Mouse (Mus musculus): ENCODE data around the gene Thumpd2.

The Thumpd2 gene

DNA sequence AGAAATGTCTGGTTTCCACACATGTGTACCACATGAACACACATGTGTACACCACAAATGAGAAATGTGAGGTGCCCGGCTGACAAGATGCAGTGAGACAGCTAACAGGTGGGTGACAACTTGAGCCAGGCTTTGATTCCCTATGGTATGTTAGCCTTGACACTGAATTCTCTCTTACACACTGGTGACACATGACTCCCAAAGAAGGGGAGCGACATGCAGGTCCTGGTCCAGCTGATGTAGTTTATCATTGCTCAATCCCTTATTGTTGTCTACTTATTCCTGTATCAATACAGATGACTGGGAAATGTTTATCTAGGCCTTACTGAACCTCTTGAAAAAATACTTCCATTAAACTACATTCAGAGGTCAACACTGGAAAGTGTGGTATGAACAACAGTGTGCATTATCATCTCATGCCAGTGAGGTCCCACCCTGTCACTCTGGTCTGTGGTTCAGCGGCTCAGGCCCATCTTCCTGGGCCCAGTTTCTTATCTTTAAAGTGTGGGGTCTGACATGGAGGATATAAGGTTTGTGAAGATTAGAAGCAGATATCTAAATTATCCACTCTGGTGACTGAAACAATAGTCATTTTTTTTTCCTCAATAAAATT lies 32.9 kb downstream of the Thumpd2 start:
- no peak for DNase-seq

DNA sequence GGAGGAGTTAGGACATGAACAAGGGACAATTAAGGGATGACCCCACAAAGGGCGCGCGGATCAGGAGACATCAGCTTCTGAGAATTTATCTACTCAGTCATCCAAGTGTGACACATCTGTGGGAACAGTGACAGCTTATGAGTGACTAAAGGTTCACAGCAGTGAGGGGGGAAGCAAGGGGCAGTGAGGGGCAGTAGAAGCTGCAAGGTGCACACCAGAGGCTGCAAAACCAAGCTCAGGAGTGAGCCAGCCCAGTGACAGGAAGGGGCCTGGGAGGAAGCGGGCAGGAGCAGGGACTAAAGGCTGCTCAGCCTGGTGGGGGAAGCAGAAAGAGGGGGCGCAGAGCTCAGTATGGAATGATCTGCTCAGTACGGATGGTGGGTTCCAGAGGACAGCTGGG lies 37.6 kb downstream of the Thumpd2 start:
- no peak for DNase-seq

DNA sequence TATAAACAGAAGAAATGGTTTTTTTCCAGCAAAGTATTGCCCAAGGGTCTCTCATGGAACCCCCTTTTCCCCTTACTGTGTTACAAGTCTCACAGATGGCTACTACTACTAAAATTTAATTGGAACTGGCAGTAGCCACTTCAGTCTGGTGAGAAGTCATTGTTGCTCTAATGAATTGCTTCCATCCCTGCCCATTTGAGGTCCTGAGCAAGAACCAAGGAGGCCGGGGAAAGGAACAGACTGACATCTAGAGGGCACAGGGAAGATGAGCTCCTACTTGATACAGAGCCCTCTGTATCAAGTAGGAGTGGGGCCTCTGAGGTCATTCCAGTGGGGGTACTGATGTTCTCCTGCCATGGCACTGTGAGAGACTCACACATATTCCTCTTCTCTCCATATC lies 47.8 kb downstream of the Thumpd2 start:
- no peak for DNase-seq

DNA sequence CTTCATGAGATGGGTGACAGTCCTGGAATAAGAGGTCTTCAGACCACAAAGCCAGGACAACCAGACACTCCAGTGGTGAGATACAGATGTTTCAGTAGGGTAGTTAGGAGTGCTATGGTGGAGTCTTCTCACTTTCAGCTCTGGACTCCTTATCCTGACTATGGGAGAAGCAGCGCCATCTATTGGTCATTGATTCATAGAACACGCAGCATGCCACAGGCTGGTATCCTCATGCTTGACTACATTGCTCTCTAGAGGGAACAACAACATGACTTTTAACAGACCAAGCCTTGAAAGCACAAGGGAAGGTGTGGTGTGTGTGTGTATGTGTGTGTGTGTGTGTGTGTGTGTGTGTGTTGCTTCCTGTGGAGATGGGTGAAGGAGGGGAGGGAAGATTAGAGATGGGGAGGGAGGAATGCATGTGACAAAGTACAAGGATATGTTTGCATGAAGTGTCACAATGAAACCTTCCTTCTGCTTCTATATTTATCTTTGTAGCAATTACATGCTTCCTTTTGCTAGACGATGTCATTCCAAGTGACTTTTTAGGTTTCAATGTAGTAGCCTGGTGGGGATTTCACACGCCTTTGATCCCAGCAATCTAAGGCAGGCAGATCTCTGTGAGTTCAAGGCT lies 49.0 kb downstream of the Thumpd2 start:
- peak; percentile 49 for DNase-seq

DNA sequence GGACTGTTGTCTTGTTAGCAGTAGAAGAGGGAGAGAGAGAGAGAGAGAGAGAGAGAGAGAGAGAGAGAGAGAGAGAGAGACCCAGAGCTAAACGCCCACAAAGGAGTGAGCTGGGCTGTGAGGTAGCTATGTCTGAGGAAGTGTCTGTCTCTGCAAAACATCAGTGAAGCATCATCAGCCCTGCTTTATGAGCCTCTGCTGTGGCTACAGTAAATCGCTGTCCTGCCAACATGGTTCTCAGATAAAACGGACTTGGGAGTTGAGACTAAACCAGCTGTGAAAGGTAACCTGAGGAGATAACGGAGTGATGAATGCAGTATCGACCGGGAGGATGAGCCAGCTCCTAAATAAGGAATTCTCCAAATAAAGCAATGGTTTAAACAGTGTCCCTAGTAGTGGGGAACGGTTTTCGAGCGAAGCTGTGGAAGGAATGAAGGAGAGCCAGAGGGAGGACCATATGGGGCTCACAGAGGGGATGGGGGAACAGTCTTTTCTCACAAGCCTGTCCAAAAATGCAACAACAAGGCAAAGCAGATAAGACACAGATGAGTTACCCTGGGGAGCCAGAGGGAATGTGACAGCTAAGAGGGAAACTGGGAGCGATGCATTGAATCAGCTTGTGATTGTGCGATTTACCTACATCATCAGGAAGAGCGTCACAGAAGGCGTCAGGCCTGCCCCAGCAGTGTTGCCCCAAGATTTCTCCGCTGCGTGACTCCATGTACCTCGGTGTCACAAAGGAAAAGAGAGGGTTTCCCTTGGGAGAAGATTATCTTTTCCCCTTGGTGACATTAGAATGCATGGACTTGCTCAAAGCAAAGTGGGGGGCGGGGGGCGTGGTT lies 53.8 kb downstream of the Thumpd2 start:
- no peak for DNase-seq

DNA sequence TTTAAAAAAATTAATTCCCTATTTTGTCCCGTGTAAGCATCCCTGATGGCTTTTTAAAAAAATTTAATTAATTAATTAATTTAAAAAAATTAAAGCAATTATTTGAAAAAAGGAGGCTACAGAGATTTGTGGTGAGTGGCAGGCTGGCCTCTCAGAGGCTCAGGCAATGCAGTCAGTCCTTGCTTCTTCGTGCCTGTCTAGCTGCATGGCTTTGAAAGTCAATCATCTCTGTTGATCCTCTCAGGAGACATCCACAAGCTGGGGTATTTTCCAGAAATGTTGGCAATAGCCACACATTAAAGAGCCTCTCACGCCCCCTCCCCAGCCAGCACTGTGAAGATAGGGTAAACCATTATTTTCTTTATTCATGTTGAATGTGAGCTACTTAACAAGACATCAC lies 54.7 kb downstream of the Thumpd2 start:
- no peak for DNase-seq

DNA sequence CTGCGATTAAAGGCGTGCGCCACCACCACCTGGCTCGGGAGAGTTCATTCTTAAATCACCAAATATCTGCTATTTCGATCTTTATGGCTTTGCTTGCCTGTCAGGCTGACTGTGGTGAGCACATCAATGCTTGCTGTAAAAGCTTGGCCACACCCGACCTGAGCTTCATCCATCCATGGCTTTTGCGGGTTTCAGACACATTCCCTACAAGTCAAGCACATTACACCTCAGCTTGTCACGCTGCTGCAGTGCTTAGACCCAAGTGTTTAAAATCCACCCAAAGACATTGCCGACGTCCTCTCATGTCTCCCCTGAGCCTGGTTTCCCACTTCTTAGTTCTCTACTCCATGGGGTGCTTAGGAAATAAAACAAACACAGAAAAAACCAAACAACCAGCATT lies 55.8 kb downstream of the Thumpd2 start:
- no peak for DNase-seq

DNA sequence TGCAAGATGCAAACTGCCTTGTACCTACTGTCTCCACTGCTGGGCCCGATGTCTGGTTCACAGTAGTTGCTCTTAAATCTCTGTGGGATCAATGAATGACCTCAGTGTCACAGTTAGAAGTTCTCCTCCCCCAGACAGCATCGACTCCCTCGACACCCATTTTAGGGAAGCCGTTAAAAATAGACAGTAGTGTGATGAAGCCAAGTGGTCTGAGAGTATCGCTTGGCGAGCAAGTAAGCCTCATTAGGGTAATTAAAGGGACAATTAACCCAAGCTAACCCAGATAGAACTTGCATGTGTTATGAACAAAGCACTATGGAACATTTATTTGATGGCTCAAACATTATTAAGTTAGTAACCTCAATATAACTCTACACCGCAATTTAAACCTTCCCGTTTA lies 59.6 kb downstream of the Thumpd2 start:
- DNase-seq = no peak

DNA sequence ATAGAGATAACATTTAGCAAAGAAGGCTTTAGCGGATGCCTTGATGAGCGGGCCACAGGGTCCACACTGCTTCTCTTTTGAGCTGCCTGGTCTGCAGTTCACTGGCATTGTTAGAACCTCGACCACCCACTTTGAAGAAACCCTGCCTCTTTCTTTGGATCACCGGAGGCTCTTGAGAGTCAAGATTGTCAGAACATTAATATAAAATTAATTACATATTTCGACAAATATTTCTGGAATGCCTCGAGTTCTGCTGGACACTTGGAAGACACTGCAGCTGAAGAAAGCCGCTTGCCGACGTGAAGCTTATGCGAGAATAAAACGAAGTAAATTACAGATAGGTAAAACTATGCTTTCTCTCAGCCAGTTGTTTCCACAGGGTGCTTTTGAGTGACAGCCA lies 60.4 kb downstream of the Thumpd2 start:
- no peak for DNase-seq

DNA sequence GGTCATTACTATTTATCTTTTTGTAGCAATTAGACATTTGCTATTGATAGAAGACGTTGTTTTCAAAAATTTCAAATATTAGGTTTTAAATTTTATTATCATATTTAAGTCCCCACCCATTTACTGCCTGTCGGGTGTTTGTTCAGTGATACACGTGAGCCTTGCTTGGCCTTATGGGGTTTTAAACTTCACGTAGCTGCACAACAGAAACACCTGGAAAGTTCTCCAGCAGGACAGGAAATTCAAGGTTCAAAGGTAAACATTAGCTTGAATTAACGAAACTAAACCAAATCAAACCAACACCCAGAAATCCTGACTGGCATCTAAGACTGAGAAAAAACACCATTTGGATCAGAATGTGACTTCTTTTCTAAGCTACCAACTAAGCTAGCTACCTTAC lies 62.8 kb downstream of the Thumpd2 start:
- DNase-seq = no peak

DNA sequence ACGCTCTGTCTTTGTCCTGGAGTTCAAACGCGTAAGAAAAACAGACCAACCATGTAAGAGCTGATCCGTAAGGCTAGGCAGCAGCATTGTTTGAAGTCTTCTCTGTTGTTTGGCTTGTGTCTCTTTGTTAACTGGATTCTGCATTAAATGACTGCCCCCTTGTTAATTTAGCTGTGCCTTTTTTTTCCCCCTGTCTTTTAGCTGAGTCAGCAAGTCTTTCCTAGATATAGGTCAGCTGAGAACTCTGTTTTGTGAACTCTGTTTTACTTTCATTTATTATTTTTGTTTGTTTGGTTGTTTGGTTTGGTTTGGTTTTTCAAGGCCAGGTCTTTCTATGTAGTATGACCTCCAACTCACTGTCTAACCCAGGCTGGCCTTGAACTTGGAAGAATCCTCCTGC lies 63.2 kb downstream of the Thumpd2 start:
- DNase-seq = no peak

DNA sequence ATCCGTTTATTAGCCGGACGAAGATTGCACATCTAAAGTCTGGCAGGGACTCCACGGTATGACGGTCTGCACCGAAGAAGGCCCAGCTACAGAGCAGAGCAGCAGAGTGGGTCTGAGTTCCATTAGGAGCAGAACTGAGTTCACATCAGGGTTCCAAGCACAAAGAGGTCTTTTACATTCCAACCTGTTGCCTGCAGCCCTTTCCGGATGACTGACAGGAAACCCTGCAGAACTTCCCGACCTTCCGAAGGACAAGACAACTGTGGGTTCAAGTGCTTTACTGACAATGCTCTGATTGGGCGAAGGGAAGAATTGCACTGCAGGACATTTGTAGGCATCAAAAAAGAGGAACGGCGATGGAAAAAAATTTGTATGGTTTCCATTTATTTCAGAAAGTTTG lies 63.9 kb downstream of the Thumpd2 start:
- DNase-seq = no peak

DNA sequence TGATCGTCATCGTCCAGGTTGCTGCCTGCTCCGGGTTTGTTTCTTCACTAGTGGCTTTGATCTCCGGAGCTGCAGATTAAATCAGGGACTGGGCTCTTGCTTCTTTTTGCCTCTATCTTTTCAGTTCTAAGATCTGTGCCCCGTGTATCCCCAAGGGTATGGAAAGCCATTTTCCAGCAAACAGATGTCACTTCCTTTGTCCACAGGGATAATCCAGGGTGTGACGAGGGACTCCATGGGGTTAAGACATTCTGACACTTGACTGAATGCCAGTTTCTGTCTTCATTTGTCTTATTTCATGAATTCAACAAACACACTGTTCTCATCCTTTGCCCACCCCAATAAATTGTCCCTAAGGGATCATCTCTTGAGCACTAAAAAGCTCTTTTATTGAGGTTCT lies 65.9 kb downstream of the Thumpd2 start:
- no peak for DNase-seq

DNA sequence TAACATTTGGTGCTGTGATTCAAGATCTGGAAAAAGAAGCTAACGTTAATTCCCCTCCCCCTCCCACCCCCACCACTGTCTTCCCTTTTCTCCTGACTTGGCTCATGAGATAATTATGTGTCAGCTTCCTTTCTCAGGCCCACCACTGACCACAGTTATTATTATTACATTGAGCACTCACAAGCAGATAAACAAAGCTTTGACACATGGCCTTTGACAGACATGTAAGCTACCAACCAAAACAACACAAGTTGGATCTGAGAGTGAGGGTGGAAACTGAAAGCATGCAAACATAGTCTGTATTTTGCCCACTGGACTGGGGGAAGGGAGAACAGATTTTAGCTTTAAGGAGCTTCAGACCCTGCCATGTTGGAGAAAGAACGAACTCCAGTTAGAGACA lies 67.7 kb downstream of the Thumpd2 start:
- no peak for DNase-seq

DNA sequence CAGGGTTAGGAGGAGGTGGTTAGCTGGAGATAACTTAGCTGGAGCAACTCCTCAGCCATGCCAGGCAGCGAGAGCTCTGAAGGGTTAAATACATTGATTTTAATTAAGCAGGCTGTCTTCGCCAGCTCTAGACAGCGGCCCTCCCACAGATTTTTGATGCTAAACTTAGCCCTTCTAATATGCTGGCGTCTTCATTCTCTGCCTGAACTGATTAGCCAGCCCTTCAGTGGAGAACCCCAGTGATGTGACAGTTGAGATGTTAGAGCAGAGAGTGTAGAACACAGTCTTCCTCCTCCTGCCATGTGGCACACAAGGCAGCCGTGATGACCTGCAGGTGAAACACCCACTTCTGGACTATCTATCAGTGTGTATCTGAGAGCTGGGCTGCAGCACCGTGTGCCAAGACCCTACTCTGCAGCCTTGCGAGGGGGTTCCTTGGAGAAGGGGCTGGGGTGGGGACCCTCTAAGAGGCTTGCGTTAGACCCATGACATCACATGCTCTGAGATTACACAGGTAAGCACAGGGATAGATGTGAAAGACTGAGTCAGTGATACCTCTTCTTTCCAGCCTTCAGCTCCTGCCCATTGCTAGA lies 73.3 kb downstream of the Thumpd2 start:
- DNase-seq = no peak

DNA sequence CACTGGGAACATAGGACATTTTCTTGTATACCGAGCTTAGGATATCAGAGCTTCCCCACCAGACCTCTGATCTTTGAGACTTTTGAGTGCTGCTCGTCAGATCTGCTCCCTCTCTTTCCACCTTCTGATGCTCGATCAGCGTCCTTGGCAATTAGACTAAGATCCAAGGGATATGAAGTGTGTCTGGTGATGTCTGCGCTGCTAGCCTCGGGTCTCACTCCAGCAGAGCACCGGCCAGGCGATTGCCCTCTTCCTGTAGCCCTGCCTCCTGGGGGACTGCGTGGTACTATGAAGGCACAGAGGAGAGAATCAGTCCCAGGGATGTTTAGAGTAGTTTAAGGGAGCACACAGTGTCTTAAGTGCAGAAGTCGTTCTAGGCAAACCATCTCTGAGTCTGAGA lies 81.9 kb downstream of the Thumpd2 start:
- DNase-seq = peak; percentile 44

DNA sequence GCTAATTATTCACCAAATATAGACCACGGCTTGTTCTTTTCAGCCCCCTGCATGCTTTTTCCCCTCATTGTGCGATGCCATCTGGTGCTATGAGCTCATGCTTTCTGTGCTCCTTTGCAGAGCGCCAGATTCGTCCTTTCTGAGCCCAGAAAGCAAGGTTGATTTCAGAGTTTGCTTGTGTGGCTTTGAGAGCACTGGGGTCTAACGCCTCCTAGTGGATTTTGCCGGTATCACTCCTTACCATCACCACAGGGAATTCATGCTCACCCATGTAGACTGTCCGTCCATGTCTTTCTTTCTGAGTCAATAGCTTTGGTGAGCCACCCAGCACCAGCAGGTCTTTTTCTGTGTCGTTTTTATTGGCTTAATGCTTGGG lies 82.5 kb downstream of the Thumpd2 start:
- DNase-seq = peak; percentile 97

DNA sequence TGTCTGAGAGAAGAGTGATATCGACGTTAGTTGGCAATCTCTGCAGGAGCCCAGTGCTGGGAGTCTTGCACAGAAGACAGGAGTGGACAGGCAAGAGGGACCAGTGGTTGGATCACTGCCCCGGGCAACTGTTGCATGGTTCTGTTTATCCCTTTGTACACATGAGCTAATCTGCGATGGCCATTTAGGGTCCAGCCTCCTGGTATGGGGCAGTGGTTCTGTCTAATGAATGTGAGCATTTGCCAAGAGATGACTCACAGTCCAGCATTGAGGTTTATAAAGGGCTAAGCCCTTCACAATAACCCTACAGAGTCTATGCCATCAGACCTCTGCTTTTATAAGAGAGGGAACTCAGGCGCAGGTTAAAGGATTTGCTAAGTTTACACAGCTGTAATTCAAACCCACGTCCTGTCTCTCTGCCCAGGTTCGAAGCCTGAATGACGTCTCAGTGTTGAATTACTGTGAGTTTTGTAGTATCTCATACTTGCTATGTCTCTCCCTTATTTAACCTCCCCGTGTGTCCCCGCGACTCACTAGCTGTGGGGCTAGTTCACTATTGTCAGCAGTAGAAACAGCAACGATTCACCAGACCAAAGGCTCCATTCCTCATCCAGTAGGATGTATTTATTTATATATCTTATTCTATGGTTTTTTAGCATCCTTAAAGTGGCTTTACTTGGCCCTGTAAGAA lies 83.0 kb downstream of the Thumpd2 start:
- DNase-seq = peak; percentile 91

DNA sequence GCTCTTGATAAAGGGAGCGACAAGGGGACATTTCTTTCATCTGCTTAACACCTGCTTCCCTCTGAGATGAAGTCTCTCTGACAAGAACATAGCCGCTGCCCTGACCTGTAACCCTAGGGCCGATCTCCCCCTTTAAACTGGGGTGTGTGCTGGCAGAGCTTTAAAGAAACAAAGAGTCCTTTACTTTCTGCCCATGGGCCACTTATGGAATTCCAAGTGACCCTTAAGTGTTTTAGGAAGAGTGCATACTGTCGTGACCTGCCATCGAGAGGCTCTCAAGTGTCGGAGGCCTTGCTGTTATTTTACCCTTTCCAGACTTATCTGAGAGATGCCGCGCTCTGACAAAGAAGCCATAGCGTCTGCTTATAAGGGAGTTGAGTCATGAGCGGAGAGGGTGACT lies 84.8 kb downstream of the Thumpd2 start:
- no peak for DNase-seq

DNA sequence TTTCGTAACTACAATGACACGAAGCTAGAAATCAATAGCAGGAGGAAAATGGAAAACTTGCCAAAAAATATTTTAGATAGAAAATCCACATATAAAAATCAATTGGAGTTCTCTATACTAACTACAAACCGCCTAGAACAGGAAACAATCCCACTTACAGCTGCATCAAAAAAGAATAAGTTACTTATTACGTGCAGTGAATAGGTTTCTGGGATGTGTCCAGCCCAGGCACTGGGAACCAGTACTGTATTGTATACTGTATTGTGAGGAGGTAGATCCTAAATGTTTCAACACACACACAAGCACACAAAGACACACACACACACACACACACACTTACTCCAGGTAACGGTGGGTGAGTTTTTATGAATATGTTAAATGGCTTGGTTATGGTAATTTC lies 87.6 kb downstream of the Thumpd2 start:
- no peak for DNase-seq

Data from cerebellum, adult 11-12 months (tissue).